Mouse (Mus musculus) MEL (cell line): ENCODE results near the gene Polr2j. TPM values are rescaled to one million over a fixed set of nuclear protein-coding genes. Genes with fewer than 3 reads are reported as not detected.

Experiments
- DNase-seq: peaks from one replicate; pipeline ENCODE4 v3.0.0; 2011; ENCODE audit warnings: low read depth, low spot score
- H3K27ac ChIP-seq: 2 replicates; pipeline ENCODE4 v1.5.1; 2012; ENCODE audit warnings: low read depth, mild to moderate bottlenecking, control low read depth, low read length, moderate library complexity; ENCODE audit not compliant: control insufficient read depth
- H3K27me3 ChIP-seq, 2 experiments: fragments of 150-350 bp in 1 of 2; sonication (generic) in 1 of 2; 2 replicates each; pipeline ENCODE4 v1.6.1; 2012; ENCODE audit warnings: low read length in 2 of 2, mild to moderate bottlenecking in 2 of 2, improper control_type of control experiment in 1 of 2, moderate library complexity in 1 of 2; ENCODE audit not compliant: insufficient read depth in 2 of 2, control insufficient read depth in 1 of 2
- H3K36me3 ChIP-seq, 2 experiments: 2 replicates each; pipeline ENCODE4 v1.6.1; 2012 to 2014; ENCODE audit warnings: low read length in 2 of 2, improper control_type of control experiment in 1 of 2, inconsistent platforms in 1 of 2, mild to moderate bottlenecking in 1 of 2; ENCODE audit not compliant: insufficient read depth in 2 of 2, control insufficient read depth in 1 of 2
- H3K4me1 ChIP-seq, 2 experiments: fragments of 150-350 bp in 1 of 2; sonication (generic) in 1 of 2; 2 replicates each; pipeline ENCODE4 v1.6.1; 2012; ENCODE audit warnings: low read length in 2 of 2, improper control_type of control experiment in 1 of 2, mild to moderate bottlenecking in 1 of 2; ENCODE audit not compliant: insufficient read depth in 2 of 2, control insufficient read depth in 1 of 2
- H3K4me3 ChIP-seq, 2 experiments: fragments of 150-350 bp in 1 of 2; sonication (generic) in 1 of 2; 2 replicates each; pipeline ENCODE4 v1.5.1; 2012; ENCODE audit warnings: low read depth in 2 of 2, low read length in 2 of 2, mild to moderate bottlenecking in 2 of 2, moderate library complexity in 2 of 2, control low read depth in 1 of 2, improper control_type of control experiment in 1 of 2; ENCODE audit not compliant: control insufficient read depth in 1 of 2, insufficient read depth in 1 of 2
- H3K79me2 ChIP-seq: 2 replicates; pipeline ENCODE4 v1.6.1; 2012; ENCODE audit warnings: mild to moderate bottlenecking, low read length, moderate library complexity; ENCODE audit not compliant: control insufficient read depth, poor library complexity, insufficient read depth
- H3K9ac ChIP-seq: 2 replicates; pipeline ENCODE4 v1.6.1; 2012; ENCODE audit warnings: low read depth, mild to moderate bottlenecking, control low read depth, low read length, moderate library complexity; ENCODE audit not compliant: control insufficient read depth, poor library complexity, severe bottlenecking
- H3K9me3 ChIP-seq: fragments of 150-350 bp; sonication (generic); replicated peaks from 2 replicates; pipeline ENCODE4 v1.6.1; 2012; ENCODE audit warnings: mild to moderate bottlenecking, low read length, improper control_type of control experiment, moderate library complexity; ENCODE audit not compliant: insufficient read depth
- CHD2 ChIP-seq: IDR thresholded peaks from 2 replicates; pipeline ENCODE4 v1.6.1; 2011; ENCODE audit warnings: low read length, improper control_type of control experiment
- CTCF ChIP-seq, 3 experiments: IDR thresholded peaks in 2 of 3; conservative IDR thresholded peaks in 1 of 3; 2 replicates each; pipeline ENCODE4 v1.5.1; 2011 to 2012; ENCODE audit warnings: low read length in 3 of 3, low read depth in 2 of 3, mild to moderate bottlenecking in 2 of 3, improper control_type of control experiment in 1 of 3, inconsistent platforms in 1 of 3, mixed read lengths in 1 of 3, moderate library complexity in 1 of 3; ENCODE audit not compliant: control insufficient read depth in 1 of 3, insufficient read depth in 1 of 3, poor library complexity in 1 of 3, severe bottlenecking in 1 of 3
- GABPA ChIP-seq: IDR thresholded peaks from 2 replicates; pipeline ENCODE4 v1.6.1; 2012; ENCODE audit warnings: low read depth, mild to moderate bottlenecking, inconsistent platforms, low read length, improper control_type of control experiment, moderate library complexity
- MXI1 ChIP-seq: IDR thresholded peaks from 2 replicates; pipeline ENCODE4 v1.6.1; 2011; ENCODE audit warnings: mild to moderate bottlenecking, low read depth, low read length, improper control_type of control experiment
- MYB ChIP-seq: IDR thresholded peaks from 2 replicates; pipeline ENCODE4 v1.6.1; 2011; ENCODE audit warnings: mild to moderate bottlenecking, low read depth, low read length, improper control_type of control experiment
- POLR2AphosphoS2 ChIP-seq: IDR thresholded peaks from 2 replicates; pipeline ENCODE4 v1.6.1; 2011; ENCODE audit warnings: low read length, improper control_type of control experiment
- POLR2AphosphoS5 ChIP-seq: IDR thresholded peaks from 2 replicates; pipeline ENCODE4 v1.6.1; 2012; ENCODE audit warnings: low read depth, borderline replicate concordance, mild to moderate bottlenecking, inconsistent platforms, low read length, moderate library complexity, mixed read lengths
- RAD21 ChIP-seq: IDR thresholded peaks from 2 replicates; pipeline ENCODE4 v1.6.1; 2011; ENCODE audit warnings: mild to moderate bottlenecking, low read depth, low read length, improper control_type of control experiment
- RCOR1 ChIP-seq: IDR thresholded peaks from 2 replicates; pipeline ENCODE4 v1.6.1; 2012; ENCODE audit warnings: low read depth, mild to moderate bottlenecking, inconsistent platforms, low read length, improper control_type of control experiment
- SMC3 ChIP-seq: IDR thresholded peaks from 2 replicates; pipeline ENCODE4 v1.6.1; 2011; ENCODE audit warnings: low read depth, low read length, improper control_type of control experiment
- TAL1 ChIP-seq: IDR thresholded peaks from 2 replicates; pipeline ENCODE4 v1.6.1; 2012; ENCODE audit warnings: mild to moderate bottlenecking, inconsistent platforms, low read length, moderate library complexity, mixed read lengths
- TBP ChIP-seq: IDR thresholded peaks from 2 replicates; pipeline ENCODE4 v1.8.0; 2011; ENCODE audit warnings: low read depth, low read length, improper control_type of control experiment
- ZC3H11A ChIP-seq: IDR thresholded peaks from 2 replicates; pipeline ENCODE4 v1.6.1; 2012; ENCODE audit warnings: low read depth, mild to moderate bottlenecking, inconsistent platforms, low read length, improper control_type of control experiment
- polyA plus RNA-seq, 2 experiments: library from polyadenylated mRNA; stranded (reverse) in 1 of 2; unstranded in 1 of 2; fragments of >175 nt in 1 of 2; fragments of >200 nt in 1 of 2; gene quantifications; 2 replicates each; pipeline versions ENCODE4 v1.2.1 to v1.2.4; 2012; ENCODE audit warnings: low replicate concordance in 2 of 2, low read depth in 1 of 2; ENCODE audit not compliant: insufficient read length in 2 of 2, insufficient read depth in 1 of 2, missing spikeins in 1 of 2
- total RNA-seq: library from RNA; depleted of rRNA; stranded (reverse); fragments of 300-350 nt; gene quantifications from 2 replicates; pipeline ENCODE4 v1.2.3, GENCODE M21; 2012

Gene Polr2j
- total and polyA plus RNA-seq, 3 experiments = 269 to 316 TPM; not detected in 1

DNA sequence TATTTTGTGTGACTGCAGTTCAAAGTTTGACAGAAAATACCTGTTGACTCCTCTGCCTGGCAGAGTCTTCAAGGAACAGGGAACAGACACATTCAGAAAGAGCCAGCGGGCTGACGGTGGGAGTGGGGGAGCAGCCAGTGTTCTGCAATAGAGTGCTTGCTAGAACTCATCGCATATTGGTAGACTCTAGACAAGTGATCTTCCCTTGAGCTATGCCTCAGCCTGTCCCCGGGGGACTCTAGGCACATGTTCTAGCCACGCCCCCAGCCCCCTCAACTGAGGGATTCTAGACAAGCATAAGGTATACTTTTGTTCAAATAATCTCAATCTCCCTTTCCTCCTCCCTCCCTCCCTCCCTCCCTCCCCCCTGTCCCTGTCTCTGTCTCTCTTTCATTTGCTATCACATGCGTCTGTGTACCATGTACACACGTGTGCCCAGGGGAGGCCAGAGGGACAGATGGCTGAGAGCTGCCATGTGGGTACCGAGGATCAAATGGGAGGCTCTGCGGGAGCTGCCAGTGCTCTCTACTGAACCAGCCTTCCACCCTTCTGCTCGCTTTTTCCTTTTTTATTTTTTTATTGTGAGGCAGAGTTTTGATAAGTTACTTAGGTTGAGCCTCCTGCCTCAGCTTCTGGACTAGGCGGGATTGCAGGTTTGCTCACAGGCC, 47.5 kb downstream of the Polr2j start (continued):
- TF ChIP-seq RCOR1 (no peak), CHD2 (no peak)

DNA sequence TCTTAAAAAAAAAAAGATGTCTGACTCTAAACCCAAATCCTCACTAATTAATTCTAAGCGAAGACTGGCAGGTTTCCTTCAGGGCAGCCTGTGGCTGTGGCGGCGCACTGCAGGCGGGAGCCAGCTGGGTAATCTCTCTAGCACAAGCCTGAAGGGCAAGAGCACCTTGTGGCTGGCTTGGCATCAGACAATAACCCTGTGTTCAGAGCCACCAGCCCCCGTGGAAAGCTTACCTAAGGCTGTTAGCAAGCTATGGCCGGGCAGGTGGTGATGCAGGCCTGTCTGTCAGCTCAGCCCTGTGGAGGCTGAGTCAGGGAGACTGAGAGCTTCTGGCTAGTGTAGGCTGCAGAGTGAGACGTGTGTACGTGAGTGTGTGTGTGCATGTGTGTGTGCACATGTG, 48.8 kb downstream of the Polr2j start:
- H3K27me3 ChIP-seq = no peaks in the 10 kb centered on the region
- H3K4me1 ChIP-seq = peaks cover 0 to 4% of the 10 kb centered on the region in 2 experiments; a peak in 2 of 4 replicates
- H3K27ac ChIP-seq = no peak overlapping the region
- TF ChIP-seq TAL1 (no peak), GABPA (no peak), POLR2AphosphoS5 (0 out of 2 replicates have a peak, but pooled peaks have one; percentile 49)
- no peaks in the 10 kb centered on the region for H3K9me3 ChIP-seq
- H3K36me3 ChIP-seq = peaks cover 0 to 7% of the 10 kb centered on the region in 2 experiments; a peak in 3 of 4 replicates
- H3K9ac ChIP-seq = no peak overlapping the region
- H3K4me3 ChIP-seq = no peak overlapping the region
- H3K79me2 ChIP-seq = peaks cover 11% of the 10 kb centered on the region
- no peak for DNase-seq

DNA sequence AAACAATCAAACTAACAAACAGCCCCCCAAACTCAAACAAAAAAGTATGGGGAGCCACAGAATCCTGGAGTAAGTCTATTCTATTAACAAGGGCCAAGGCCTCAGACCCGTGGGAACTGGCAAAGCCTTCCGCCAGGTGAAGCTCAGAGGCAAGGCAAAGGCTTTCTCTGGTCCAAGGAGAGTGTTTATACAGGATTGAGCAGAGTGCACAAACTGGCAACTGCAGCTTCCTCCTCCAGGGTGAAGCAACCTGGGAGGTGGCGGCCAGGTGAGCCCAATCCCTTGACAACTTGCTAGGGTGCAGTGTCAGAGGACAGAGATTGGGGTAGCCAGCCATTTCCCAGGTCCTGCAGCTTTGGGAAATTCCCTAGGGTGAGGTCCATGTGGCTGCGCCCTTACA, 50.9 kb downstream of the Polr2j start:
- H3K9ac ChIP-seq = no peak overlapping the region
- peaks cover 0 to 12% of the 10 kb centered on the region in 2 experiments for H3K4me1 ChIP-seq
- H3K27ac ChIP-seq = no peak overlapping the region
- H3K36me3 ChIP-seq = peaks cover 2 to 6% of the 10 kb centered on the region in 2 experiments
- no peaks in the 10 kb centered on the region for H3K9me3 ChIP-seq
- H3K79me2 ChIP-seq = peaks cover 14% of the 10 kb centered on the region
- H3K4me3 ChIP-seq = no peak overlapping the region
- no peaks in the 10 kb centered on the region for H3K27me3 ChIP-seq
- no peak for TF ChIP-seq MXI1
- TF ChIP-seq RAD21 = no peak
- TF ChIP-seq POLR2AphosphoS2 = no peak
- TF ChIP-seq ZC3H11A = no peak
- TF ChIP-seq MYB = no peak
- DNase-seq = no peak

DNA sequence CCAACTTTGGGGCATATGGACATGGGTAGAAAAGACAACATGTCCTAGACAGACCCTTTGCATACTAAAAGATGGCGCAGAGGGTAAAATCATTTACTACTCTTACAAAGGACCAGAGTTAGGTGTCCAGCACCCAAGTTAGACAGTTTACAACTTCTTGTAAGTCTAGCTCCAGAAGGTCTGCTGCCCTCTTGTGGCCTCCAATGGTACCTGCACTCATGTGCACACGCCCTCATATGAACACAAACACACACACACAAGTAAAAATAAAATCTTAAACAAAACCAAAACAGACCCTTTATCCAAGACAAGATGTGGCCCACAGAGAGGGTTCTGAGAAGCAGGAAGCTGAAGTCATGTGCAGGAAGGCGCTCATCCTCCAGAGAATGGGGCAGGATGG, 51.6 kb downstream of the Polr2j start:
- H3K36me3 ChIP-seq = peaks cover 2 to 9% of the 10 kb centered on the region in 2 experiments; a peak in 3 of 4 replicates
- H3K4me1 ChIP-seq = peaks cover 0 to 18% of the 10 kb centered on the region in 2 experiments

More for the DNA sequence above, 51.6 kb downstream of the Polr2j start:
- Histone ChIP-seq H3K27me3 (no peaks in the 10 kb centered on the region), H3K4me3 (no peak overlapping the region), H3K79me2 (peaks cover 14% of the 10 kb centered on the region), H3K9ac (no peak overlapping the region), H3K9me3 (no peaks in the 10 kb centered on the region), H3K27ac (no peak overlapping the region)
- peak; percentile 54 for DNase-seq
- TF ChIP-seq RAD21 (peak; percentile 13), TBP (no peak), CTCF (IDR thresholded peaks at IDR 0.05 in 2 of 3, conservative IDR thresholded peaks at IDR 0.05 in 1 of 3; ENCODE audit: control insufficient read depth in 1 of 3, insufficient read depth in 1 of 3, low read depth in 2 of 3, low read length in 3 of 3, poor library complexity in 1 of 3, severe bottlenecking in 1 of 3) (peak; percentile 57 to 64 (median 59)), SMC3 (peak; percentile 18)
- TF ChIP-seq, all 39 proteins: peak for 3
